Mouse (Mus musculus): Measurements from ENCODE around the gene Anks1.
A peak's percentile ranks its signal among the peaks of the same experiment; 100 is the strongest.

The Anks1 gene

DNA sequence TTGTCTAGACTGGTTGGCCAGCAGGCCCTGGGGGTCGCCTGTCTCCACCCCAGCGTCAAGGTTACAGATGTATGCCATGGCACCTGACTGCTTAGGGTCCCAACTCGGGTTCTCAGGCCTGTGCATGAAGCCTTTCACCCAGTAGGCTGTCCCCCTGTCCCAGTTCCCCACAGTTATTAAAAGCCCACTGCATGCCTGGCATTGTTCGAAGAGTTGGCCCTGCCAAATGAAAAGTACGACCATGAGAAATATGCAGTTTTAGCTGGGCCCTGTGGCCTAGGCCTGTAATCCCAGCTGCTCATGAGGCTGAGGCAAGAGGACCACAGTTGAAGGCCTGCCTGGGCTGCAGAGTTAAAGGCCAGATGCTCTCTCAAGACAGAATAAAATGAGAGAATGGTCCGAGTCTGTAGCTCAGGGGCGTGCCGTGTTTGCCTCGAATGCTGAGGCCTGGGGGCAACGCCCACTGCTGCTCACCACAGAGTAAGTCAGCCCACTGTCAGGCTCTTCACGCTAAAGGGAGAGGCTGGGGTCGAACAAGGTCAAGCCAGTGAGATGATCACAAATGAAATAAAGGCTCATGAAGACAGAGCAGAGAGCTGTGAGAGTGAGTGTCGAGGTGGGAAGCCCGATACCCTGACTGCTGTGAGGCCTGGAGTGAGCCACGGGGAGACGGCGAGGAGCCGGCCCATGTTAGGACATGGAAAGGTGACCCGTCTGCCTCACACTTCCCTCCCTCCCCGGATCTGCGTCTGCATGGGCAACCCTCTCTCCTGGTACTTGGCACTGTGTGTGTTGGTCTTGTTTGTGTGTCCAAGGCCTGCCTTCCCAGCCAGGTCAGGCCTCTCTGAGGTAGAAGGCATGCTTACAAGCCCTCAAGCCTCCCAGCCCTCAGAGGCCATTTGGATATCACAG is 110.9 kb downstream of the Anks1 start:
- no peak for ATAC-seq (ENCODE audit: low TSS enrichment)

DNA sequence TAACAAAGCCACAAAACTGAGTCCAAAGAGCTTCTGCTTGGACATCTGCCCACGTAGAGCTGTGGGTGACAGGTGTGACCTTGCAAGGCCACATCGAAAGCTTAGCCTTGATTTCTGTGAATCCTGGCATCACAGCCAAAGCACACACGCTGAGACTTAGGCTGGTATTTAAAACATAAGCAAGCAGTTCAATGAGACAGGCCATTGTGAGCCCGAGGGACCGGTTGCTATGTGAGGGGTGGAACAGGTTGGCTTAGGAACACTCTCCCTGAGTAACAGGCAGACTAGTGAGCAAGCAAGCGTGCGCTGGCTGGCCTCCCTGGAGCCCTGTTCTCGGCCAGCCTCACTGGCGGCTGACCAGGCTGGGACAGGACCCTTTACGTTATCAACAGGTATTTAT is 112.8 kb downstream of the Anks1 start:
- ATAC-seq (ENCODE audit: low TSS enrichment) = no peak

DNA sequence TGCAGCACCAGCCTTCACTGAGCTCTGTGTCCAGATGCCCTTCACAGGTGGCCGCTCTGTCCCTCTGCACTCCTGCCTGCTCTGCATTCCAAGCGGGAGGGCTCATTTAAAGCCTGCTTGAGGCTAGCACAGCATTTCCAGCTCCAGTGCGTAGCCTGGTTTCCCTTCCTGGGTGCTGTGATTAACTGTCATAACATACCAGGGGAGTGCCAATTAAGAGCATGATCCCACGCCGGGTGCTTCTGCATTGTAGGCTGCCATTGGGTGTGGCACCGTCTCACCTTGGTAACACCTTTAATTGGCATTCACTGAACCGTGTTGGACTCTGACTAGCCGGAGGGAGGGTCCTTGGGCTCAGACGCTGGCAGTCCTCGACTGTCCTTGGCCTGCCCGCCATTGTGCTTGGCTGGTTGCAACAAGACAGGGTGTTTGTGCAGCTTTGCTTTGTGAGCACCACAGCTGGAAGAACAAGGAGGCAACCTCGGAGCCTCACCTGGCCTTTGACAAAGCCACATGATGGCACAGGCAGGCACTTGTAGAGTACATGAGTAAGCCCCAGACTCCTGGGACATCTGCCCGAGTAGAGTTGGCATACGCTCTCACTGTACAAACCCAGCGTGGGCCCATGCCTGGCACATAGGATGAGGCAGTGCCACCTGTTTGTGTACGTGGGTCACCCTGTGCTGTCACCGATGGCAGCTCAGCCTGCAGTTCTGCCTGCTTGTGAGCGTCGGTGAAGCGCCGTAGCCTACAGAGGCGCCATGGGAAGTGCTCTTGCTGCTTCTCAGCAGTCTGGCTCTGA is 113.9 kb downstream of the Anks1 start:
- peak; percentile 49; the same call in 1 of the 2 replicates for ATAC-seq (ENCODE audit: low TSS enrichment)

DNA sequence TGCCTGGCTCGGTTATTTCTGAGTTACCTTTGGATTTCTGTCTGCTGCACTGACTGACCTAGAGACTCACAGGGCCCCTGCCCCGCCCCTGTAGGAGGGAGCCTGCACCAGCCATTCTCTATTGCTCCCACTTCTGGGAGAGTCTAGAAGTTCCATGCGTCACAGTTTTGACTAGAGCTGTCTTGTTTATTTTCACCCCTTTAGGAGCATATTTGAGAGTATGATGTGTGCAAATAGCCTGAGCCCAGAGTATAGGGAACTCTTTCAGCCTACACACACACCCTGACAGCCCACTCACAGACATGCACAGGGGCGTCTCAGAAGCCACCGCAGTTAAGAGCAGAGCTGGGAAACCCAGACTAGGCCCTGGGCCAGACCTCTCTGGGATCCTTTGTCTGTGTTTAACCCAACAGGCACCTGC is 116.4 kb downstream of the Anks1 start:
- ATAC-seq (ENCODE audit: low TSS enrichment) = peak; percentile 25; the same call in 1 of the 2 replicates

DNA sequence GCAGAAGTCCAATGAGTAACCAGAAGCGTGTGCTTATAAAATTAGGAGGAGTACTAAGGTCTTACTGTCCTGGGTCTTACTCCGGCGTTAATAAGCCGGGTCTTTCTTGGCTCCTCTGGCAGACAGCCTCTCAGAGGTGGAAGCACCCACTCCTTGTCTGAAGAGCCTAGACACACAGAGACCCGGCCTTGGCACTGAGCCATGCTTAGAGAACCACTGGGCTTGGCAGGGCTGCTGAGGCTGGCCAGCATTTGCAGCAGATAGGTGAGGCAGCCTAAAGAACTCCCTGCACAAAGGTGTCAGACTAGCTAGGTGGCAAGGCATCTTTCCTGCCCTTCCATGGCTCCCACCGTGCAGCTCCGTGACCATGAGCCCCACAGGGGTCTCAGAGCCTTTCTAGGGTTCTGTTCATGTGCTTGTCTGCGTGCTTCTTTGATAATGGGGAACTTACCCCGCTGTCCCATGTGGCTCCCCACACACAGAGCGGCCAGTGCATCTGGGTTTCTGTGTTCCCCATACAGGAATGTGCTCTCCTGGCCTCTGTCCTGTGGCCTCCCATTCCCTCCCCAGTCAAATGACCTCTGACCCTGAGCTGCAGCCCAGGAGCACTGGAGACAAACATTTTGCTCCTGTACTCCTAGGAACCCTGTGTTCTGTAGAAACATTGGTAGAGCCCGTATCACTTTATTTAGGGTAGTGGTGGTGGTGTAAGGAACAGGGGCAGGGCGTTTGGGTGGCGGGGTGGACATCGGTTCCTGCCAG is 117.2 kb downstream of the Anks1 start:
- ATAC-seq (ENCODE audit: low TSS enrichment) = no peak

DNA sequence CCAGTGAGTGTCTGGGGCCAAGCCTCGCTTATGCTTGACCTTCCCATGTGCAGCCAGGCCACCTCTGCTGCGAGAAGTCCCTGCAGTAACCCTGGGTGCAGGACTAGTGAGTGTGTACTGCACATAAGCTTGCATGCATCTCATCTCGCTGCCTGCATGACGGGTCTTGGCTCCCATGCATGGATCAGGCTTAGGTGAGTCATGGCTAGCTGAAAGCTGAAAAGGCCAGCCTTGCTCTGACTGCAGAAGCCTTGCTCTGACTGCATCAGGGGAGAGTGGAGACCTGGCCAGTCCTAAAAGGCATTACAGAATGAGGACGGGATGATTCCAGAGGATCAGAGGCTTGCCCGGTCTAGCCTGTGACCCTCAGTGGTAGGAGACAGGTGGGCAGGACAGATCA is 118.1 kb downstream of the Anks1 start:
- ATAC-seq (ENCODE audit: low TSS enrichment) = no peak

DNA sequence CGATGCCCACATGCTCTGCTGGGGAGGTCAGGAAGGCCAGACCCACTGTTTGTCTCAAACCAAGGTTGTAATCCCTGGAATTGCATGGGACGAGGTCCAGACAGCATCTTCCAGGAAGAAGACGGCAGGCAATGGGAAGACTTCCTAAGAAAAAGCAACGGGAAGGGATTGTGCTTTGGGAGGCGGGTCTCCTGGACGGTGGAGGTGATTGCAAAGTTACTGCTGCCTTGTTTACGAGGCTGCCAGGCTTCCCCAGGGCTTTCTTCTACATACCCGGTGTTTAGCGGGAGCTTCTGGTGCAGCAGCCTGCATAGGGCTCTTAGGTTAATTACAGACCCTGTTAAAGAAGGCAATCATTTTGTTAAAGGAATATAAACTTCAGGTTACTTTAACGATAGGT is 119.1 kb downstream of the Anks1 start:
- ATAC-seq (ENCODE audit: low TSS enrichment) = no peak

DNA sequence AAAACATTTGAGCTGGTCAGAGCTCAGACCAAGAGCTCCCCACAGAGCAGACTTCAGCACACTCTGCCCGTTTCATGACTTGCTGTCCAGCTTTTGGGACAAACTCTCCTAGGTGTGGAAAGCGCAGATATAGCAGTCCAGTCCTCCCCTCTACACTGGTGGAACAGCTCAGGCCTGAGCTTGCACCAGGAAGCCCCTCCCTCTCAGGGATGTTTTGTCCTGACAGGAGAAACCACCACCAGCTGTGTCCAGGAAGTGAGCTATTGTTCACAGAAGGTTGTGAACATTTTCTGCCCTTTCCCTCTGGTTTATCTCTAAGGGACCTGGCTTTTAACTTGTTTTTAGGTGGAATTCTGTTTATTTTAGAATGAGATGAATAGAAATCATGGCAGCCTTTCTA is 120.2 kb downstream of the Anks1 start:
- ATAC-seq (ENCODE audit: low TSS enrichment) = no peak

DNA sequence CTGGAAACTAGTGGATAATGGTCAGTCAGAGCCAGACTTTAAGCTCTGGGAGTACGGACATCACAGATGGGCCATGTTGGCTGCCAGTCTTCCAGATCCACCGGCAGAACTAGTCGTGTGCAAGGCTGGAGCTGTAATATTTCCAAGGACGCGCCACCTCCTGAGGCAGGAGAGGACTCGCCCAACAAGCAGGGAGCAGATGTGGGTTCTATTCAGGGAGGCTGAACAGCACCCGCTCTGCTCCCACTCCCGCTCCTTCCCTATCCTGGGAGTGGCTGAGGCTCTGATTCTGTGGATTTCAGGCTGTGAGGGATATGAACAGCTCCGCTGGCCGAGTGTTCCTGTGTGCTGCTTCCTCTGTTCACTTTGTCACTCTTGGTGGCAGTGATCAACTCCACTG is 121.3 kb downstream of the Anks1 start:
- ATAC-seq (ENCODE audit: low TSS enrichment) = peak; percentile 89

DNA sequence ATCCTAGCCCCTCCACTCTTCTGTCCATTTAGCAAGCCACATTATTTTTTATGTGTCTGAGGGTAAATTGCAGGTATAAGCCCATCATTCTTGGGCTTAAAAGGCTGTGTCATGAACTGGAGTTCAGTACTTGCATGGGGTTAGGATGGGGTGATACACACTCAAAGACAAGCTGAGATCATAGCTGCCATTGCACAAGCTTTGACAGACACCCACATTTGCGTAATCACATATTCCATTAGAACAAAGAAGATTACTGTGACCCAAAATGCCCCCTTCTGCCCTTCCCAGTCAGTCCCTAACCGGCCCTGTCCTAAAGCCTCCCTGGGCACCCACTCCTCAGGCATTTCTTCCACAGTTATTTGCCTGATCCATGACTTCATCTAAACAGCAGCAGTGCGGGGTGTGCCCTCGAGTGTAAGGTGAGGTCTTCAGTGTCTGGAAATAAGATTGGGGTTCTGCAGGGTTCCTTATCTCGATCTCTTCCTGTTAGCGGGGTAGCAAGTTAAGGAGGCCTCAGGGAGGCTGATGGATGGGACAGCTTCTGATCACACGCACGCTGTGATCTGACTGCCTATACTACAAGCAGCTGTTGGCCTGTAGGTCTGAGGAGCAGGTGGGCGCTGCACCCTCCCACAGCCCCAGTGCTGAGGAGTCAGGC is 122.3 kb downstream of the Anks1 start:
- ATAC-seq (ENCODE audit: low TSS enrichment) = no peak

DNA sequence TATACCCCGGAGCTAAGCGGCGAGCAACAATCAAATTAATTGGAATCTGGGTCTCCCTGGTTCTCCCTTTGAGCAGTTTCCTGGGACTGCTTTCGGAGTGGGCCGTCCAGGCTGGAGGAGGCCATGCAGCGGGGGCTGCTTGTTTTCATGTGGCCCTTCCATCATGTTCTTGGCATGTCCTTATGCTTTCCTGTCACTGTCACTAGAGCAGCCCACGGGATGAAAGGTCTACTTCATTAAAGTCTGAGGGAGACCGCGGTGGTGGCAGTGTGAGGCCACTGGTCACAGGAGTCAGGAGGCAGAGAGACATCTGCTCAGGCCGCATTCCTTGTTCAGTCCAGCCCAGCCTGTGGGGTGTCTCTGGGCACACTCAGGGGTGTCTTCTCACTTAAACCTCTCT is 123.1 kb downstream of the Anks1 start:
- ATAC-seq (ENCODE audit: low TSS enrichment) = no peak

DNA sequence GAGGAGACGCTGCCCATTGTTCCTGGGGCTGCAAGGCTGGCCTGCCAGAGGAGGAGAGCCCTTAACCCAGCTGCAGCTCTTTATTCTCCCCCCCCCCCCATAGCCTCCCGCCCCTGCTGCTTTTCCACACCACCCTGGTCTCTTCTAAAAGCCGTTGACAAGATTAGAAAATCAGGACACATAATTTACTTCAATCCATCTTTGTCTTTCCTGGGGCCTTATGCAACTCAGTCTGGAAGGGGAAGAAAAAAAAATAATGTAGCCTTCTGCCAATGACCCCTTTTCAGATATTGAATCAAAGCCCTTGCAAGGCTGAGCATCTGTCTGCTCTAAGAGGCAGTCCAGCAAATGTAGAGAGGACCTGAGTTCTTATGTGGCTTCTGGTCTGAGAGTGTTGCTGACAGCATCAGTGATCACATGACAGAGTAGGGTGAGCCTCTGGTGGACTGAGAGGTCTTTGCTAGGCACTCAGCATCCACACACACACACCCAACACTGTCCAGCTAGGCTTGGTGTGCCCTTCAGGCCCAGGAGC is 124.0 kb downstream of the Anks1 start:
- no peak for ATAC-seq (ENCODE audit: low TSS enrichment)

DNA sequence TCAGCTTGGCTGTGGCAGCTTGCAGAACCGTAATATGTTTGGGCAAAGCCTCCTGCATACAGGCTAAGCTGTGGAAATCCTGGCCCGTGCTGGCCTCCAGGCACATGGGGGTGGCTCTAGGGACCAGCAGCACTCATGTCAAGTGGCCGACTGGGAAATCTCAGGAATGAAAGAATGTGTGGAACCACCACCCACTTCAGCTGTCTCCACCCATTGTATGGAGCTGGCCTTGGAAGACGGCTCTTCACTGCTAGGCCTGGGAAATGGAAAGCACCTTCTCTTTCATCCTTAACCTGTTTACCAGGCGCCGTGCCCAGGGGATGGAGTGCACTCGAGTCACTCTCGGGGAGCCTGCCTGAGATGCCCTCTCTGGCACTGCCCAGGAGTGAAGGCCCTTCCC is 125.9 kb downstream of the Anks1 start:
- ATAC-seq (ENCODE audit: low TSS enrichment) = no peak

DNA sequence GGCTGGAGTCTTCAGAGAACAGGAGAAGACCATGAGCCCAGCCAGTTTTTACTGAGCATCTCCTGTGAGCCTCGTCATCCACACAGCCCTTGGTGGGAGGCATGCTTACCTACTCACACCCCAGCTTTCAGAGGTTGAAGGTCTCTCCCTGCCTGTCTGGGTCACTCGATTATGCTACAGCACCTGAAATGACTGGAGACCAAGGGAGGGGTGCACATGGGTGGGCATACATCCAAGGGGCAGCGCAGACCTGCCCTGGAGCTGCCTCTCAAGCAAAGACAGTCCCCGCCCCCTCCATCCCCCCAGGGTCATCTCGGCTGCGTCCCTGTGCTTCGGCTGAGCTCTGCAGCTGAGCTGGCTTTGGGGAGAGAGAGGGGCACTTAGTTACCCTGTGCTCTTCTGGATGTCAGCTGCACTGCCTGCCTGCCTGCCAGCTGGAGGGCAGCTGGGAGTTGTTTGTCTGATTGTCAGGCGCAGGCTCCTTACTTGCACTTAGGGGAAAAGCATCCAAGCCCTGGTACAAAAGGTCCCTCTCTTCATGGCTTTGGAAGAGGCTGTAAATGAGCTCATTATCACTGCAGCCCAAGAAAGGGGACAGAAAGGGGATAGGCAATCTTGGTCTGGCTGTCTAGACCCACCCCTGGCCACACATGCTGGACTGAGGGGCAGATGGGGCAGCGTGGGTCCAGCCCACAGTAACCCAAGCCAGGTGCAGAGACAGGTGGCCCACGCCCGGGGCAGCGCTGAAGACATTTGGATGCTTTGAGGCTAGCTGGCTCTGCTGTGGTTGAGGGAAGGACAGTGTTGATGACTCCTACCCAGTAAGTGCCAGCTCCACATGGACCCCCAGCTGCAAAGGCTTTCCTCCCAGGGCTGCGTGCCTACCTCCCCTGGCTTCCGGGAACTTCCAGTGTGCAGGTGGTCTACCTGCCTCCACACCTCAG is 128.0 kb downstream of the Anks1 start:
- ATAC-seq (ENCODE audit: low TSS enrichment) = peak; percentile 15; the same call in 1 of the 2 replicates

DNA sequence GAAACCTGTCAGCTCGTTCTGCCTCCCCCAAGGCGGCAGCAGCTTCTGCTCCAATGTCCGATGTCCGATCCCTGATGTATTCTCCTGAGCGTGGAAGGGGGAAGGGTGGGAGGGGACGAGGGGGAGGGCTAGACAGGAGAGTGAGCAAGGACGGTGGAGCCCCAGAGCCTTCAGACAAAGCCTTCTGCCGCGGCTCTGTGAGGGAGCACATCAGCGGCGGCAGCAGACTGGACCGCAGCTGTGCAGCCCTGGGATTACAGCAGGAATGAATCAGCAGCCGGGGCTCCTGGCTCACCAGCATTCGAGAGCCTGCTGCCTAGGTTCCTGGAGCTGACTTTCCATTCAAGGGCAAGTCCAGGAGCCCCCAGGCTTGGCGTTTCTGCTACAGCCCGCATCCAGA is 131.5 kb downstream of the Anks1 start:
- ATAC-seq (ENCODE audit: low TSS enrichment) = peak; percentile 23; the same call in 1 of the 2 replicates

DNA sequence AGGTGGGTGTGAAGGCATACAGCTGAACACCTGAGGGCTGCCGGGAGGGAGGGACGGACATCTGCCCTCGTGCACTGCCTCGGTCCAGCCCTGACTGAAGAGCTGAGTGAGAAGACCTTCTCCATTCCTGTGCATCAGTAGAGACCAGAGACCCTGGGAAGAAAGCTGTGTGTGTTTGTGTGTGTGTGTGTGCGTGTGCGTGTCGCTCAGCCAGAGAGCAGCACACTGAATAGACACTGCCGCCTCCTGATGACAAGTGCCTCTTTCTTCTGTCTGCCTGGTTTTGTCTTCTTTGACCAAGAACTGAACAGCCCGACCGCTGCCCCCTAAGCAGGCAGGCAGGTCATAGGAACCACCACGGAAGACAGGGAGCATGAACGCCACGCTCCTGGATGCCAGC is 132.2 kb downstream of the Anks1 start:
- ATAC-seq (ENCODE audit: low TSS enrichment) = no peak

DNA sequence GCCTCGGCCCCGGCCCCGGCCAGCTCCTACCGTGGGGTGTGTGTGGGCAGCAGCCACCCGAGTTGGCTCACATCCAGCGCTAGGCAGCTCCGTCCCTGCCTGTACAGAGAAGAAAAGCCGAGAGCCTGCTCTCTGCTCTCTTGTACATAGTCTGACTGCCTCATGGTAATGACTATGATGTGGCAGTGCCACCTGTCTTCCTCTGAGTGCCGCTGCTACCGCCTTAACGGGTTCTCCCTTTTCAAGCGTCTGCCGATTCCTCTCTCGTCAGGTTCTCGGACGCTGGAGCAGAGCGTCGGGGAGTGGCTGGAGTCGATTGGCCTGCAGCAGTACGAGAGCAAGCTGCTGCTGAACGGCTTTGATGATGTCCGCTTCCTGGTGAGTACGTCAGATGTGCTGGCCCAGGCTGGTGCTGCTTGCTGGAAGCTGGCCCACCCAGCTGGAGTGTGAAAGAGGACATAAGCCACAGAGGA is 133.2 kb downstream of the Anks1 start:
- peak; percentile 78 for ATAC-seq (ENCODE audit: low TSS enrichment)

DNA sequence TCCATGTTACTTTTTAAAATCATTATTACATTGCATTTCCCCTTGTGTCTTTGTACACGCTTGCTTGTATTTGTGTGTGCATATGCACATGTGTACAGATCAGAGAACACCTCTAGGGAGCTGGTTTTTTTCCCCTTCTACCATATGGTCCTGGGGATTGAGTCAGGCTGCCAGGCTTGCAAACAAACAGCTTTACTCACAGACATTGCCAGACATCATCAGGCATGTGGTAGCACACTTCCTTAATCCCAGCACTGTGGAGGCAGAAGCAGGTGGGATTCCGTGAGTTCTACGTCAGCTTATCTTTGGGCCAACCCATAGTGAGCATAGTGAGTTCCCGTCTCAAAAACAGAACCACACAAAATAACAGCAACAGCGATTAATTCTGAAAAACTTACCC is 137.9 kb downstream of the Anks1 start:
- ATAC-seq (ENCODE audit: low TSS enrichment) = no peak

DNA sequence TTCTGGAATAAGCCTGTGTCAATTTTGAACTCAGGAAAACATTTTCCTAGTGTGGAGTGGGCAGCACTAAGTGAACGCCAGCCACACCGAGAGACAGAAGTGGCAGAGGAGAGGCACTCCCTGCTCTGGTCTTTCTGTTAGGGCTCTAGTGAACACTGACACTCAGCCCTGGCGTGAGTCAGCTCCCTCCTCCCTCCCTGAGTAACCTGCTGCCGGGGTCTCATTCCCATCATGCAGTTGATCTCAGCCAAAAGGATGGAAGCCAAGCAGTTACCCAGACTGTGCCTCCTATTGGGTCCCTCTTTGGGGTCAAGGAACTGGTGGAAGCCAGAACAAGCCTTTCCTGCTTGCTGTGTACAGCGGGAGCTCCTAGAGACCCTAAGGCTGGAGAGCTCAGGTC is 138.4 kb downstream of the Anks1 start:
- ATAC-seq (ENCODE audit: low TSS enrichment) = no peak

DNA sequence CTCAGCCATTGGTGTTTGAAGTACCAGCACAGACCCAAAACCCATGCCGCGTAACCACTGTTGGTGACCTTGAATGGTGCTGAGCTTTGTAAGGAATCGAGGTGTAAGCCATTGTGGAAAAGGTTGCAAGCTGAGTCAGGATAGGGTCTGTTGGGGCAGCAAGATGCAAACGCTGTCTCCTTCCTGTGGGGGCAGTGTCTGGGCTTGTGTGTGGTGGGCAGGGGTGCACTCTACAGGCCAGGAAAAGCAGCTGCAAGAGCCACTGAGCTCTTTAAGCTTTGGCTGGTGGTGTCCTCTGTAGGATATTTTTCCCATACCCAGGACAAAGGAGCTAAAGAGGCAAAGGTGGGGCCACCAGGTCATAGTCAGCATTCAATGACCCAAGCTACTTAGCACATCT is 139.3 kb downstream of the Anks1 start:
- ATAC-seq (ENCODE audit: low TSS enrichment) = peak; percentile 78

All from frontal cortex, adult (tissue).